Mouse (Mus musculus) liver, embryonic 14.5 days (tissue): ENCODE results near the gene Hmces.

ENCODE experiments used
- CTCF ChIP-seq: IDR thresholded peaks from 2 replicates; pipeline ENCODE4 v1.5.1; 2016; ENCODE audit warnings: antibody characterized with exemption, low read depth, control low read depth
- EP300 ChIP-seq: IDR thresholded peaks from 2 replicates; pipeline ENCODE4 v1.6.1; 2016; ENCODE audit warnings: antibody characterized with exemption, low read depth

DNA sequence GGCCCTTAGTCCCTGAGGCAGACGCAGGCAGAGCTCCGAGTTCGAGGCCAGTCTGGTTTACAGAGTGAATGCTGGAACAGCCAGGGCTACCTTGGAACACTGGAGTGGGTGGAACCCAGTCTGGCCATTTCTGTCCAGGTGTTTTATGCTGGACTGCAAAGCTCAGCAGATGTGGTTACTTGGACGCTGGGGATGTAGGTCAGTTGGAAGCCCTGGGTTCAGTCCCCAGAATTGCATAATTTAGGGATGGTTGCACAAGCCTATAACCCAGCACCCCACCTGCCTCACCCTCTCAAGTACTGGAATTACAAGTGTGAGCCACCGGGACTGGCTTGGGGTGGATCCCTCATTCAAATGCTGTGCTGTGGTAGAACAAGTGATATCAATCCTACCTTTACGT lies 47.5 kb upstream of the Hmces start:
- TF ChIP-seq CTCF (no peak), EP300 (no peak)
